Mouse (Mus musculus): Measurements from ENCODE around the gene Idi1. TPM values are rescaled to one million over a fixed set of nuclear protein-coding genes. Genes with fewer than 3 reads are reported as not detected.
A peak's percentile ranks its signal among the peaks of the same experiment; 100 is the strongest.

The Idi1 gene
- polyA plus RNA-seq, 1 experiment: 3.5 TPM

DNA sequence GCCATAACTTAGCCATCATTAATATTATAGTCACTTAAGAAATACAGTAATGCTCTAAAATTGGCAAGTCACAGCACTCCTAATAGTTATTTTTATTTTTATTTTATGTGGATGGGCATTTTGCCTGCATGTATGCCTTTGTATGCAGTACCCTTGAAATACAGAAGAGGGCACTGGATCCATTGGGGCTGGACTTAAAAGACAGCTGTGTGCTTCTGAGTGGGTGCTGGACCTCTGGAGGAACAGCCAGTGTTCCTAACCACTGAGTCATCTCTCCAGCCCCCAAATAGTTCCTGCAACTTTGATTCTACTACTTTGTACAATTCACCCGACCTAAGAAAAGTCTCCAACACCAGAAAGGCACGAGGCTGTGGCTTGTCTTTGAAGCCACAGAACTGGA, 37.6 kb upstream of the Idi1 start:
- no peak for DNase-seq (ENCODE audit: low read depth in 1 of 2, low spot score in 2 of 2)
- no peaks in the 10 kb centered on the region for H3K4me1 ChIP-seq (ENCODE audit: control insufficient read depth, insufficient read depth, insufficient read length)
- no peaks in the 10 kb centered on the region for H3K27me3 ChIP-seq (ENCODE audit: control insufficient read depth, insufficient read depth, low read length)
- peak; percentile 26; the same call in 1 of the 2 replicates for TF ChIP-seq CTCF (IDR thresholded peaks at IDR 0.05; ENCODE audit: extremely low read depth, insufficient read depth, insufficient read length, insufficient replicate concordance)
- TF ChIP-seq POLR2A (IDR thresholded peaks at IDR 0.05; ENCODE audit: low read depth, low read length): no peak
- H3K27ac ChIP-seq (ENCODE audit: insufficient read depth, low read length): no peak overlapping the region
- no peak overlapping the region for H3K4me3 ChIP-seq (ENCODE audit: extremely low read depth, insufficient read depth, insufficient read length)
- peaks cover 22% of the 10 kb centered on the region for H3K36me3 ChIP-seq (ENCODE audit: control insufficient read depth, insufficient read depth, low read length)
- WGBS: 45% methylated on average over 2 of the region's 2 CpGs

GRCm38 (mm10) chr13:8849311-8849710, 36.0 kb upstream of the Idi1 start:
- Histone ChIP-seq H3K4me3 (ENCODE audit: extremely low read depth, insufficient read depth, insufficient read length) (no peak overlapping the region), H3K36me3 (ENCODE audit: control insufficient read depth, insufficient read depth, low read length) (peaks cover 26% of the 10 kb centered on the region), H3K27me3 (ENCODE audit: control insufficient read depth, insufficient read depth, low read length) (no peaks in the 10 kb centered on the region), H3K27ac (ENCODE audit: insufficient read depth, low read length) (no peak overlapping the region), H3K4me1 (ENCODE audit: control insufficient read depth, insufficient read depth, insufficient read length) (no peaks in the 10 kb centered on the region)
- TF ChIP-seq CTCF (IDR thresholded peaks at IDR 0.05; ENCODE audit: extremely low read depth, insufficient read depth, insufficient read length, insufficient replicate concordance) (no peak), POLR2A (IDR thresholded peaks at IDR 0.05; ENCODE audit: low read depth, low read length) (no peak)
- no peak for DNase-seq (ENCODE audit: low read depth in 1 of 2, low spot score in 2 of 2)
- WGBS: 36% methylated on average over 1 of the region's 1 CpGs

GRCm38 (mm10) chr13:8853424-8853823, 31.9 kb upstream of the Idi1 start:
- TF ChIP-seq CTCF (IDR thresholded peaks at IDR 0.05; ENCODE audit: extremely low read depth, insufficient read depth, insufficient read length, insufficient replicate concordance) (no peak), POLR2A (IDR thresholded peaks at IDR 0.05; ENCODE audit: low read depth, low read length) (no peak)
- H3K4me3 ChIP-seq (ENCODE audit: extremely low read depth, insufficient read depth, insufficient read length): no peak overlapping the region
- H3K27ac ChIP-seq (ENCODE audit: insufficient read depth, low read length): no peak overlapping the region
- WGBS: 98% methylated on average over 4 of the region's 4 CpGs
- DNase-seq (ENCODE audit: low read depth in 1 of 2, low spot score in 2 of 2): no peak
- H3K27me3 ChIP-seq (ENCODE audit: control insufficient read depth, insufficient read depth, low read length): no peaks in the 10 kb centered on the region
- no peaks in the 10 kb centered on the region for H3K4me1 ChIP-seq (ENCODE audit: control insufficient read depth, insufficient read depth, insufficient read length)
- peaks cover 19% of the 10 kb centered on the region for H3K36me3 ChIP-seq (ENCODE audit: control insufficient read depth, insufficient read depth, low read length)

DNA sequence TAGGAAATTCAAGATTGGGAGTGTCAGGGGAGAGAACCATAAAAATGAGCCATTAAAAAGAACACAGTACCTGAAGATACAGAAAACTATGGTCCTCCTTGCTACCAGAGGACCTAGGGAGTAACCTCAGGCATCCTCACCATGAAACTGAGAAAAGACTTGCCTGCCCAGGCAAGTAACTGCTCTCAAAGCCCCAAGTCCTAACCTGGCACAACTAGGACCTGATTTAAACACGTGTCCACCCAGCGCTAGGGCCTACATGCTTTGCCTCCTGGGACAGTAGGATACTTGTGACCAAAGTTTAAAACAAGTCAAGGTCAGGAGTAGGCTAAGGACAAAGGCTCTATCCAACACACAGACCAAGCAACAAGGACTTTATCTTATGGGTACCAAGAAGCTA, 30.5 kb upstream of the Idi1 start:
- Histone ChIP-seq H3K27me3 (ENCODE audit: control insufficient read depth, insufficient read depth, low read length) (no peaks in the 10 kb centered on the region), H3K27ac (ENCODE audit: insufficient read depth, low read length) (no peak overlapping the region), H3K36me3 (ENCODE audit: control insufficient read depth, insufficient read depth, low read length) (peaks cover 20% of the 10 kb centered on the region), H3K4me3 (ENCODE audit: extremely low read depth, insufficient read depth, insufficient read length) (no peak overlapping the region), H3K4me1 (ENCODE audit: control insufficient read depth, insufficient read depth, insufficient read length) (no peaks in the 10 kb centered on the region)
- WGBS: 96% methylated on average over 2 of the region's 2 CpGs
- DNase-seq (ENCODE audit: low read depth in 1 of 2, low spot score in 2 of 2): no peak
- no peak for TF ChIP-seq POLR2A (IDR thresholded peaks at IDR 0.05; ENCODE audit: low read depth, low read length)
- no peak for TF ChIP-seq CTCF (IDR thresholded peaks at IDR 0.05; ENCODE audit: extremely low read depth, insufficient read depth, insufficient read length, insufficient replicate concordance)

DNA sequence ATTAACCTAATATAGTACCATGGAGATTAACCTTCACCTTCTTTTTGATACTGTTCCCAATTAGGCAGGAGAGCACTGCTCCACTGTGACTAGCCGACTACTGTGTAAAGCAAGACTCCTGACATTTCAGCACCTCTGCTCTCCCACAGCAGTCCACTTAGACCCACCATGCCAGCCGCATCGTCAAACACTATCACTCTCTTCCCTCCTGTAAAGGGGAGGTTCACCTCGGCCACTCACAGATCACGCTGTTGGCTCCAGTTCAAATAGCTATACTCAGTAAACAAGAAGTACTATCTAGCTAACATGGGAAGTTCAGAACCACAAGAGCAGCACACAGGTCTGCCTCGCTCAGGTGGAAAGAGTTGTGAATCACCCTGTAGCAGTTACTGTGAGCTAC, 26.8 kb upstream of the Idi1 start:
- TF ChIP-seq CTCF (IDR thresholded peaks at IDR 0.05; ENCODE audit: extremely low read depth, insufficient read depth, insufficient read length, insufficient replicate concordance) (no peak), POLR2A (IDR thresholded peaks at IDR 0.05; ENCODE audit: low read depth, low read length) (no peak)

DNA sequence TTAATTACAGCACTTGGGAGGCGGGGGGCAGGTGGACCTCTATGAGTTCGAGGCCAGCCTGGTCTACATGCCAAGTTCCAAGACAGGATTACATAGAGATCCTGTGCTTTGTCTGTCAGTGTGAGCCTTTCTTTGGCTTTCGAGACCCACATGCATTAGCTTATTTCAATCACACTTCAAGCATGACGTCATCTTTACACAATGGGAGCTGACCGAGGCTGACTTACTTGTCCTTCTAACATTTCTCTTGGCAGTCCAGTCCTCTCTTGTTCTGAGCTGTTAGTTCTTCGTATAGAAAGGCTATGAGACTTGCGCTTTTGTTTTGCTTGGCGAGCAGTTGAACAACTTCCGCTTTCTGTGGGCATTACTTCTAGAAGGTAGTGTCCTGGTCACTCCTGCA, 24.4 kb upstream of the Idi1 start:
- no peaks in the 10 kb centered on the region for H3K4me1 ChIP-seq (ENCODE audit: control insufficient read depth, insufficient read depth, insufficient read length)
- TF ChIP-seq CTCF (IDR thresholded peaks at IDR 0.05; ENCODE audit: extremely low read depth, insufficient read depth, insufficient read length, insufficient replicate concordance) (no peak), POLR2A (IDR thresholded peaks at IDR 0.05; ENCODE audit: low read depth, low read length) (no peak)
- no peak for DNase-seq (ENCODE audit: low read depth in 1 of 2, low spot score in 2 of 2)
- H3K36me3 ChIP-seq (ENCODE audit: control insufficient read depth, insufficient read depth, low read length): peaks cover 12% of the 10 kb centered on the region; the same call in 1 of the 2 replicates
- H3K27me3 ChIP-seq (ENCODE audit: control insufficient read depth, insufficient read depth, low read length): no peaks in the 10 kb centered on the region
- H3K4me3 ChIP-seq (ENCODE audit: extremely low read depth, insufficient read depth, insufficient read length): no peak overlapping the region
- H3K27ac ChIP-seq (ENCODE audit: insufficient read depth, low read length): no peak overlapping the region
- WGBS: 90% methylated on average over 9 of the region's 9 CpGs

More for the DNA sequence above, 26.8 kb upstream of the Idi1 start:
- 88% methylated on average over 6 of the region's 6 CpGs for WGBS
- Histone ChIP-seq H3K27ac (ENCODE audit: insufficient read depth, low read length) (no peak overlapping the region), H3K4me1 (ENCODE audit: control insufficient read depth, insufficient read depth, insufficient read length) (no peaks in the 10 kb centered on the region), H3K27me3 (ENCODE audit: control insufficient read depth, insufficient read depth, low read length) (no peaks in the 10 kb centered on the region), H3K4me3 (ENCODE audit: extremely low read depth, insufficient read depth, insufficient read length) (no peak overlapping the region), H3K36me3 (ENCODE audit: control insufficient read depth, insufficient read depth, low read length) (peaks cover 20% of the 10 kb centered on the region)
- no peak for DNase-seq (ENCODE audit: low read depth in 1 of 2, low spot score in 2 of 2)

- DNase-seq (ENCODE audit: low read depth in 1 of 2, low spot score in 2 of 2): no peak
- no peak overlapping the region for H3K27ac ChIP-seq (ENCODE audit: insufficient read depth, low read length)
- 77% methylated on average over 3 of the region's 3 CpGs for WGBS
- no peak overlapping the region for H3K4me3 ChIP-seq (ENCODE audit: extremely low read depth, insufficient read depth, insufficient read length)
- H3K36me3 ChIP-seq (ENCODE audit: control insufficient read depth, insufficient read depth, low read length): peaks cover 5% of the 10 kb centered on the region; the same call in 1 of the 2 replicates
- no peaks in the 10 kb centered on the region; the same call in 1 of the 2 replicates for H3K4me1 ChIP-seq (ENCODE audit: control insufficient read depth, insufficient read depth, insufficient read length)
- TF ChIP-seq POLR2A (IDR thresholded peaks at IDR 0.05; ENCODE audit: low read depth, low read length) (no peak), CTCF (IDR thresholded peaks at IDR 0.05; ENCODE audit: extremely low read depth, insufficient read depth, insufficient read length, insufficient replicate concordance) (no peak)
- no peaks in the 10 kb centered on the region for H3K27me3 ChIP-seq (ENCODE audit: control insufficient read depth, insufficient read depth, low read length)
These were observed 20.3 kb upstream of the Idi1 start for GRCm38 (mm10) chr13:8864990-8865389.

Measured in spleen, adult 2 months (tissue).